In the genomic region with DNA sequence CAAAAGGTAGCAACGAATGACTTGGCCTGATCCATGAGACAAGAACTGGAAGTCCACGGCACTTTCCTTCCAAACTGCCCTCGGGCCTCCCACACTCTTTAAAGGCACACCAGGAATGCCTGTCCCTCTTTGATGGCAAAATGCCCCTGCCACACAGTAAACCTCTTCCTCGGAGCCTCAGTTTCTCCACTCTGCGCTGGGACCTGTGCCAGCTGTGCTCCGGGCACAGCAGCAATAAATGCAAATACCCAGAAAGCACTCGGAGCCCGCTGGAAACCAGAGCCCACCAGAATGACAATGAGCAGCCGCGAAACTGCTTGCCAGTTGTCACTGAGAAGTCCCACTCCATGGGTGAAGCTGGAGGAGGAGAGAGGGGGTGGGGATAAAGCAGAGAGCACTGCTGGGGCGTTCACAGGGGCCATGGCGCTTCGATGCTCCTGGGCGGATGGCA, we compare ENCODE assay signal across 8 mouse cellular contexts. TPM values are rescaled to one million over a fixed set of nuclear protein-coding genes. Genes with fewer than 3 reads are reported as not detected.
DNase-seq lines count a peak whose midpoint lies in the region; ATAC-seq and TF ChIP-seq lines count a peak whose summit lies in the region.

No protein-coding gene starts in this region.

- H3K27me3 ChIP-seq in kidney, postnatal 0 days (ENCODE audit: insufficient read depth, low read length), result no peaks in the 10 kb centered on the region
- H3K27me3 ChIP-seq in hindbrain, embryonic 10.5 days (ENCODE audit: insufficient read depth, poor library complexity, severe bottlenecking), result no peaks in the 10 kb centered on the region
- no peaks in the 10 kb centered on the region for H3K27me3 ChIP-seq in midbrain, embryonic 15.5 days (replicated peaks)

- DNase-seq in kidney, postnatal 0 days (ENCODE audit: low spot score), result no peak
- DNase-seq in kidney, adult 11 months, result no peak
- peak; percentile 53 to 61 for DNase-seq in cerebellum, postnatal 25 days
- peak; percentile 20 for DNase-seq in hindbrain, embryonic 10.5 days (ENCODE audit: low spot score)
- no peak for DNase-seq in adrenal gland, postnatal 10 days
- DNase-seq in gastrocnemius, adult 18-20 months (ENCODE audit: low spot score), result no peak
- DNase-seq in thymus, postnatal 10 days (ENCODE audit: low spot score in 2 of 2), result no peak

- no peak for ATAC-seq in kidney, postnatal 0 days (replicated peaks; ENCODE audit: low FRiP score, low read depth)
- peak; percentile 8; the same call in 1 of the 2 replicates for ATAC-seq in midbrain, embryonic 15.5 days (replicated peaks)

- H3K36me3 ChIP-seq in kidney, postnatal 0 days (ENCODE audit: insufficient read depth, low read length), result 0 out of 2 replicates have a peak, but pooled peaks cover 2% of the 10 kb centered on the region
- no peaks in the 10 kb centered on the region for H3K36me3 ChIP-seq in hindbrain, embryonic 10.5 days
- H3K36me3 ChIP-seq in midbrain, embryonic 15.5 days (replicated peaks), result no peaks in the 10 kb centered on the region

- TF ChIP-seq CTCF in kidney, postnatal 0 days (IDR thresholded peaks at IDR 0.05; ENCODE audit: low read depth), result no peak

- H3K4me2 ChIP-seq in kidney, postnatal 0 days (ENCODE audit: low read length), result no peak overlapping the region
- H3K4me2 ChIP-seq in midbrain, embryonic 15.5 days, result peak overlapping the region; percentile 18

- peaks cover 76% of the 10 kb centered on the region for H3K4me1 ChIP-seq in kidney, postnatal 0 days (replicated peaks; ENCODE audit: insufficient read depth, low read length)
- peaks cover 85% of the 10 kb centered on the region for H3K4me1 ChIP-seq in hindbrain, embryonic 10.5 days (replicated peaks)
- peaks cover 74% of the 10 kb centered on the region for H3K4me1 ChIP-seq in midbrain, embryonic 15.5 days

- 0 out of 2 replicates have a peak overlapping the region, but pooled peaks have one; percentile 8 for H3K9ac ChIP-seq in kidney, postnatal 0 days (ENCODE audit: low read depth, low read length)
- no peak overlapping the region for H3K9ac ChIP-seq in midbrain, embryonic 15.5 days

- 45% methylated on average over 14 of the region's 14 CpGs for WGBS in kidney, postnatal 0 days
- 55% methylated on average over 14 of the region's 14 CpGs for WGBS in hindbrain, embryonic 10.5 days
- 24% methylated on average over 14 of the region's 14 CpGs for WGBS in midbrain, embryonic 15.5 days

- peak overlapping the region; percentile 66 for H3K27ac ChIP-seq in kidney, postnatal 0 days
- H3K27ac ChIP-seq in hindbrain, embryonic 10.5 days, result peak overlapping the region; percentile 85
- peak overlapping the region; percentile 78 for H3K27ac ChIP-seq in midbrain, embryonic 15.5 days

- H3K4me3 ChIP-seq in kidney, postnatal 0 days (replicated peaks; ENCODE audit: low read depth, low read length), result no peak overlapping the region
- no peak overlapping the region for H3K4me3 ChIP-seq in hindbrain, embryonic 10.5 days
- H3K4me3 ChIP-seq in midbrain, embryonic 15.5 days, result no peak overlapping the region

- H3K9me3 ChIP-seq in kidney, postnatal 0 days (replicated peaks; ENCODE audit: low read length), result no peaks in the 10 kb centered on the region
- no peaks in the 10 kb centered on the region for H3K9me3 ChIP-seq in hindbrain, embryonic 10.5 days
- no peaks in the 10 kb centered on the region for H3K9me3 ChIP-seq in midbrain, embryonic 15.5 days

RNA-seq across cellular contexts. Expression of gene Tpcn1, which starts 20.7 kb away (rescaled TPM):
- 34.6 and 35.4 TPM in 2 replicates for polyA plus RNA-seq in kidney, postnatal 0 days (2015; fragmentation: Nextera tagmentation; extraction: Ambion mirVana)
- polyA plus RNA-seq in hindbrain, embryonic 10.5 days (2016; fragmentation: Nextera tagmentation; extraction: Ambion mirVana), result 12.5 and 12.9 TPM in 2 replicates
- polyA plus RNA-seq in midbrain, embryonic 15.5 days (2015; fragmentation: Nextera tagmentation; extraction: Ambion mirVana), result 15.8 and 17.7 TPM in 2 replicates
- 10 to 100 TPM; 53.1 to 60.4 TPM for total RNA-seq in adrenal gland, postnatal 10 days (2021)
- total RNA-seq in gastrocnemius, adult 18-20 months (2021), result 10 to 100 TPM; 38.9 to 42.9 TPM

RNA-seq across cellular contexts. Expression of gene Iqcd, which starts 21.0 kb away (rescaled TPM):
- 1.1 and 1.4 TPM in 2 replicates for polyA plus RNA-seq in kidney, postnatal 0 days (2015; fragmentation: Nextera tagmentation; extraction: Ambion mirVana)
- 1.3 and 2.8 TPM in 2 replicates for polyA plus RNA-seq in hindbrain, embryonic 10.5 days (2016; fragmentation: Nextera tagmentation; extraction: Ambion mirVana)
- polyA plus RNA-seq in midbrain, embryonic 15.5 days (2015; fragmentation: Nextera tagmentation; extraction: Ambion mirVana), result 1.7 and 1.8 TPM in 2 replicates
- total RNA-seq in adrenal gland, postnatal 10 days (2021), result under 1 TPM; 0.42 to 0.51 TPM
- total RNA-seq in gastrocnemius, adult 18-20 months (2021), result not detected

RNA-seq across cellular contexts. Expression of gene Rita1, which starts 44.6 kb away (rescaled TPM):
- 14.3 and 16.3 TPM in 2 replicates for polyA plus RNA-seq in kidney, postnatal 0 days (2015; fragmentation: Nextera tagmentation; extraction: Ambion mirVana)
- 19.0 and 19.6 TPM in 2 replicates for polyA plus RNA-seq in hindbrain, embryonic 10.5 days (2016; fragmentation: Nextera tagmentation; extraction: Ambion mirVana)
- 28.3 and 30.6 TPM in 2 replicates for polyA plus RNA-seq in midbrain, embryonic 15.5 days (2015; fragmentation: Nextera tagmentation; extraction: Ambion mirVana)
- 10 to 100 TPM; 12.9 to 17.4 TPM for total RNA-seq in adrenal gland, postnatal 10 days (2021)
- total RNA-seq in gastrocnemius, adult 18-20 months (2021), result 1 to 10 TPM; 7.0 to 7.5 TPM

RNA-seq across cellular contexts. Expression of gene Ddx54, which starts 44.8 kb away (rescaled TPM):
- 34.8 and 38.6 TPM in 2 replicates for polyA plus RNA-seq in kidney, postnatal 0 days (2015; fragmentation: Nextera tagmentation; extraction: Ambion mirVana)
- 62.2 and 64.7 TPM in 2 replicates for polyA plus RNA-seq in hindbrain, embryonic 10.5 days (2016; fragmentation: Nextera tagmentation; extraction: Ambion mirVana)
- polyA plus RNA-seq in midbrain, embryonic 15.5 days (2015; fragmentation: Nextera tagmentation; extraction: Ambion mirVana), result 39.9 and 43.7 TPM in 2 replicates
- 10 to 100 TPM; 36.0 to 36.1 TPM for total RNA-seq in adrenal gland, postnatal 10 days (2021)
- total RNA-seq in gastrocnemius, adult 18-20 months (2021), result 10 to 100 TPM; 15.8 to 15.9 TPM

RNA-seq across cellular contexts. Expression of gene Slc8b1, which starts 56.8 kb away (rescaled TPM):
- polyA plus RNA-seq in kidney, postnatal 0 days (2015; fragmentation: Nextera tagmentation; extraction: Ambion mirVana), result 9.5 and 9.8 TPM in 2 replicates
- 4.4 and 5.8 TPM in 2 replicates for polyA plus RNA-seq in hindbrain, embryonic 10.5 days (2016; fragmentation: Nextera tagmentation; extraction: Ambion mirVana)
- polyA plus RNA-seq in midbrain, embryonic 15.5 days (2015; fragmentation: Nextera tagmentation; extraction: Ambion mirVana), result 1.6 and 2.5 TPM in 2 replicates
- 10 to 100 TPM; 35.2 to 39.3 TPM for total RNA-seq in adrenal gland, postnatal 10 days (2021)
- total RNA-seq in gastrocnemius, adult 18-20 months (2021), result 1 to 10 TPM; 8.5 to 8.6 TPM

Comparison
In these comparisons a context has a peak if more than half of its experiments do, and no peak if none do; other contexts are left out.
1. DNase-seq: peak in cerebellum, postnatal 25 days (2 of 2) and hindbrain, embryonic 10.5 days (single experiment); none in kidney, postnatal 0 days (single experiment), kidney, adult 11 months (single experiment), adrenal gland, postnatal 10 days (single experiment), gastrocnemius, adult 18-20 months (single experiment) and thymus, postnatal 10 days (0 of 2).
2. Peak in every context shown above with its lines, with median percentiles within 50 percentile points of each other: H3K27ac ChIP-seq.